Mouse (Mus musculus) myocyte (in vitro differentiated cells): Measurements from ENCODE around the gene Epn1.

ENCODE experiments used
- E2F4 ChIP-seq: IDR thresholded peaks from one replicate; pipeline ENCODE4 v1.6.1; 2011; ENCODE audit warnings: mild to moderate bottlenecking, control low read depth, moderate library complexity; ENCODE audit not compliant: insufficient read depth
- MAX ChIP-seq: IDR thresholded peaks from one replicate; pipeline ENCODE4 v1.6.1; 2011; ENCODE audit warnings: low read depth, mild to moderate bottlenecking, control low read depth
- POLR2A ChIP-seq: IDR thresholded peaks from one replicate; pipeline ENCODE4 v1.6.1; 2011; ENCODE audit warnings: low read depth, mild to moderate bottlenecking, control low read depth, moderate library complexity; ENCODE audit not compliant: insufficient read length
- POLR2AphosphoS2 ChIP-seq: IDR thresholded peaks from one replicate; pipeline ENCODE4 v1.6.1; 2011; ENCODE audit warnings: low read depth, control low read depth; ENCODE audit not compliant: insufficient read length
- REST ChIP-seq: IDR thresholded peaks from one replicate; pipeline ENCODE4 v1.6.1; 2011; ENCODE audit warnings: mild to moderate bottlenecking, control low read depth, moderate library complexity; ENCODE audit not compliant: insufficient read depth, insufficient read length
- TCF12 ChIP-seq: IDR thresholded peaks from one replicate; pipeline ENCODE4 v1.6.1; 2011; ENCODE audit warnings: mild to moderate bottlenecking, control low read depth; ENCODE audit not compliant: poor library complexity, insufficient read depth, severe bottlenecking

DNA sequence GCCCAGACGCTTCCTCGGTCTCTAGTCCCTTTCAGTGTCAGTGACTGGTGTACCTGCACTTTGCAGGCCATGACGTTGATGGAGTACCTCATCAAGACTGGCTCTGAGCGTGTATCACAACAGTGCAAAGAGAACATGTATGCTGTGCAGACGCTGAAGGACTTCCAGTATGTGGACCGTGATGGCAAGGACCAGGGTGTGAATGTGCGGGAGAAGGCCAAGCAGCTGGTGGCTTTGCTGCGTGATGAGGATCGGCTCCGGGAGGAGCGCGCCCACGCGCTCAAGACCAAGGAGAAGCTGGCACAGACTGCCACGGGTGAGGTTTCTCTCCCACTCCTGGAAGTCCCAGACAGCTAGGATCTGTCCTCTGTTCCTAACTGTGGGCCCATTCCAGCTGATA lies 9.8 kb downstream of the Epn1 start:
- TF ChIP-seq MAX (no peak), POLR2A (no peak), POLR2AphosphoS2 (no peak), E2F4 (no peak), TCF12 (no peak), REST (no peak)
